Mouse (Mus musculus): ENCODE measurements around the gene Nr1h2.

DNA sequence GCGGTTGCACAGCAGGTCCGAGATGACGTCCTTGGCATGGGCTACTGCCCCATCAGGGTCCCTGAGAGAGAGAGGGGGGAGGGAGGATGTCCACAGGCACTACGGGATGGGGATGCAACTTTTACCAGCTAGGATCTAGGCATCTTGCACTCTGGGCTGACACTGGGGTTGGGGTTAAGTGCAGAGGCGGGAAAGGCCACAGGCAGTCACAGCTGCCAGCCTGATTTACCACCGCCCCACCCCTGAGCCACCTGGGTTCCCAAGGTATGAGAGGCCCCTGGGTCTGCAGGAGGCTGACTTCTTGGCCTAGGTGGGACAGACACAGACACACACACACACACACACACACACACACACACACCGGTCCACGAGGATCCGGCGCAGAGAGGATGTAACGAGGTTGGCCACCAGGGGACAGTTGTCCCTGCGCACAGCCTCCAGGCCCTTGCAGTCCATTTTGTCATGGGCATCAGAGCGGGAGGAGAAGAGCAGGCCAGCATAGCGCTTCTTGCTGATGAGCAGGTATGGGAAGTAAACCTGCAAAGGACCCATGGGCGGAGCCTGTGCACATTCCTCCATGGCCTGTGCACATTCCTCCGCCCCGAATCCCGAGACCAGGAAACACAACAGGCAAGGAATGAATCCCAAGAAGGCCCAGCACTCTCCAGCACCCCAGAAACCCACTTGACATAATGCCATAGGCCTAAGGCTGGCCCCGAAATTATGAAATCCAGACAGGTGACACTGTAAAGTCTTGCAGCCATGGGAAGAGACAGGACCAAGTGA lies 18.9 kb downstream of the Nr1h2 start:
- TF ChIP-seq MAX (IDR thresholded peaks at IDR 0.05; ENCODE audit: low read length), result no peak
- no peak for TF ChIP-seq GABPA (IDR thresholded peaks at IDR 0.05; ENCODE audit: low read depth, low read length)
- TF ChIP-seq NELFE (IDR thresholded peaks at IDR 0.05; ENCODE audit: low read depth, low read length), result no peak
- TF ChIP-seq USF1 (IDR thresholded peaks at IDR 0.05; ENCODE audit: low read depth, low read length), result no peak
- no peak; a peak in 1 of 4 replicates for TF ChIP-seq POLR2A (IDR thresholded peaks at IDR 0.05; ENCODE audit: control insufficient read depth in 1 of 2, insufficient read depth in 1 of 2, low read depth in 1 of 2, low read length in 2 of 2, poor library complexity in 1 of 2)
- TF ChIP-seq CHD2 (IDR thresholded peaks at IDR 0.05; ENCODE audit: low read length), result no peak
- no peak for TF ChIP-seq CHD1 (IDR thresholded peaks at IDR 0.05; ENCODE audit: low read depth, low read length)
- peak in 1 of 3 experiments; percentile 5; a peak in 1 of 6 replicates for TF ChIP-seq CTCF (IDR thresholded peaks at IDR 0.05 in 2 of 3, conservative IDR thresholded peaks at IDR 0.05 in 1 of 3; ENCODE audit: control insufficient read depth in 1 of 3, insufficient read depth in 1 of 3, low read depth in 2 of 3, low read length in 3 of 3, poor library complexity in 1 of 3, severe bottlenecking in 1 of 3)
- no peak for TF ChIP-seq HCFC1 (IDR thresholded peaks at IDR 0.05; ENCODE audit: low read depth, low read length)
- no peak for TF ChIP-seq KAT2A (conservative IDR thresholded peaks at IDR 0.05; ENCODE audit: low read depth, low read length)
- TF ChIP-seq NRF1 (IDR thresholded peaks at IDR 0.05; ENCODE audit: insufficient read depth, low read depth, low read length, poor library complexity, severe bottlenecking), result no peak

All from MEL (cell line).